Mouse (Mus musculus): ENCODE measurements at regions not wholly inside any gene's neighbourhood (a gene's known extent, or its start where the extent isn't known, plus 50 kb on each side); places are given as distances from the start of the nearest gene placed in this dataset.

GRCm38 (mm10) chr9:115361191-115361590, 51.0 kb upstream of the Stt3b start:
- no peak for DNase-seq (ENCODE audit: low spot score)

GRCm38 (mm10) chr9:115361881-115362280, 51.7 kb upstream of the Stt3b start:
- no peak for DNase-seq (ENCODE audit: low spot score)

- no peak for DNase-seq (ENCODE audit: low spot score)
Measured at GRCm38 (mm10) chr9:115362486-115362885, 52.3 kb upstream of the Stt3b start.

GRCm38 (mm10) chr9:115364919-115365861, 55.0 kb upstream of the Stt3b start:
- DNase-seq (ENCODE audit: low spot score), result no peak

GRCm38 (mm10) chr9:115367808-115368207, 57.6 kb upstream of the Stt3b start:
- no peak for DNase-seq (ENCODE audit: low spot score)

GRCm38 (mm10) chr9:115380276-115380675, 70.1 kb upstream of the Stt3b start:
- no peak for DNase-seq (ENCODE audit: low spot score)

- DNase-seq (ENCODE audit: low spot score), result no peak
Measured at GRCm38 (mm10) chr9:115382824-115383475, 72.7 kb upstream of the Stt3b start.

GRCm38 (mm10) chr9:115383935-115384334, 73.7 kb upstream of the Stt3b start:
- peak; percentile 71 for DNase-seq (ENCODE audit: low spot score)

- no peak for DNase-seq (ENCODE audit: low spot score)
Measured at GRCm38 (mm10) chr9:115384345-115384744, 74.1 kb upstream of the Stt3b start.

- no peak for DNase-seq (ENCODE audit: low spot score)
Measured at GRCm38 (mm10) chr9:115387471-115388360, 77.5 kb upstream of the Stt3b start.

- DNase-seq (ENCODE audit: low spot score), result no peak
Measured at GRCm38 (mm10) chr9:115388361-115388759, 78.1 kb upstream of the Stt3b start.

GRCm38 (mm10) chr9:115389082-115389481, 78.9 kb upstream of the Stt3b start:
- DNase-seq (ENCODE audit: low spot score), result no peak

- peak; percentile 66 for DNase-seq (ENCODE audit: low spot score)
Measured at GRCm38 (mm10) chr9:115390880-115391281, 80.7 kb upstream of the Stt3b start.

GRCm38 (mm10) chr9:115395511-115395910, 85.3 kb upstream of the Stt3b start:
- DNase-seq (ENCODE audit: low spot score), result no peak

- DNase-seq (ENCODE audit: low spot score), result no peak
Measured at GRCm38 (mm10) chr9:115400461-115400860, 90.2 kb upstream of the Stt3b start.

GRCm38 (mm10) chr9:115401405-115402151, 91.4 kb upstream of the Stt3b start:
- no peak for DNase-seq (ENCODE audit: low spot score)

GRCm38 (mm10) chr9:115402661-115403060, 92.4 kb upstream of the Stt3b start:
- DNase-seq (ENCODE audit: low spot score), result no peak

- no peak for DNase-seq (ENCODE audit: low spot score)
Measured at GRCm38 (mm10) chr9:115403354-115403968, 93.2 kb upstream of the Stt3b start.

GRCm38 (mm10) chr9:115407901-115408470, 97.8 kb upstream of the Stt3b start:
- no peak for DNase-seq (ENCODE audit: low spot score)

- DNase-seq (ENCODE audit: low spot score), result no peak
Measured at GRCm38 (mm10) chr9:115408886-115409285, 98.7 kb upstream of the Stt3b start.

GRCm38 (mm10) chr9:115414190-115414589, 104.0 kb upstream of the Stt3b start:
- DNase-seq (ENCODE audit: low spot score), result no peak
